Mouse (Mus musculus) limb, embryonic 12.5 days (tissue): ENCODE results near the gene Wars. TPM values are rescaled to one million over a fixed set of nuclear protein-coding genes. Genes with fewer than 3 reads are reported as not detected.

Experiments
- ATAC-seq: fragments of 200-750 bp; cut with Nextera tagmentation; 2 replicates; pipeline ENCODE4 v1.8.0; 2017; ENCODE audit warnings: low read depth, moderate TSS enrichment; ENCODE audit not compliant: insufficient number of reproducible peaks, insufficient read depth, low FRiP score, low TSS enrichment
- H3K27ac ChIP-seq: fragments of 300-500 bp; sonication (generic); 2 replicates; pipeline ENCODE4 v1.5.1; 2016; ENCODE audit warnings: mild to moderate bottlenecking, moderate library complexity
- H3K27me3 ChIP-seq: fragments of 300-500 bp; sonication (generic); 2 replicates; pipeline ENCODE4 v1.6.1; 2016; ENCODE audit warnings: mild to moderate bottlenecking, moderate library complexity
- H3K36me3 ChIP-seq: fragments of 300-500 bp; sonication (generic); 2 replicates; pipeline ENCODE4 v1.6.1; 2016; ENCODE audit warnings: mild to moderate bottlenecking, moderate library complexity
- H3K4me1 ChIP-seq: fragments of 300-500 bp; sonication (generic); replicated peaks from 2 replicates; pipeline ENCODE4 v1.6.1; 2016
- H3K4me2 ChIP-seq: fragments of 300-500 bp; sonication (generic); 2 replicates; pipeline ENCODE4 v1.6.1; 2016; ENCODE audit warnings: mild to moderate bottlenecking, moderate library complexity
- H3K4me3 ChIP-seq: fragments of 300-500 bp; sonication (generic); replicated peaks from 2 replicates; pipeline ENCODE4 v1.5.1; 2016; ENCODE audit warnings: mild to moderate bottlenecking
- H3K9ac ChIP-seq: fragments of 300-500 bp; sonication (generic); replicated peaks from 2 replicates; pipeline ENCODE4 v1.6.1; 2016; ENCODE audit warnings: mild to moderate bottlenecking, moderate library complexity
- H3K9me3 ChIP-seq: fragments of 300-500 bp; sonication (generic); 2 replicates; pipeline ENCODE4 v1.6.1; 2016; ENCODE audit warnings: mild to moderate bottlenecking, moderate library complexity
- WGBS: fragments of 180-500 bp; shearing (Covaris S2); methylation state at CpG from one replicate; pipeline ENCODE4 v1.1.7; 2016; 5-methylcytosine and 5-hydroxymethylcytosine counted together
- polyA plus RNA-seq: library from polyadenylated mRNA; unstranded; fragments of >200 nt; fragmentation: Nextera tagmentation; extraction: Ambion mirVana; gene quantifications from 2 replicates; pipeline ENCODE4 v1.2.1, GENCODE M21; 2016

The Wars gene
- polyA plus RNA-seq, 1 experiment from 2014 or later, result 97.0 TPM

DNA sequence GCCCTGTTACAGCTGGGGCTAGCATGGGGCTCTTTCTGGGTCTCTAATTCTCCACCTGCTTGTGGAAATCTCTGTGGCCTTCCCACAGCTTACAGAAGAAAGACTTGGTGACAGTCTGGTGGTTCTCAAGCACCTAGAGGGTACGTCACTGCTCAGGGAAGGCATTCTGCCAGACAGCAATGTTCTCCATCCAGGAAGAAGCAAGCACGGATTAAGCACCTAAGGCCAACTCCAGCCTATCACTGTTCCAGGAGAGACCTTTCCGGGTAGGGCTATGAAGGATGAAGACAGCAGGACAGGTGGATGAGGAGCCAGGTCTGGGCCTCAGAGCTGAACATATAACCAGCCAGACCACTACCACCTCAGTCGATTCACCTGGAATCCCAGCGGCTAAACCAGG is 59.2 kb downstream of the Wars start:
- Histone ChIP-seq H3K4me3 (peak overlapping the region; percentile 67), H3K27me3 (no peaks in the 10 kb centered on the region), H3K9me3 (no peaks in the 10 kb centered on the region), H3K9ac (peak overlapping the region; percentile 80), H3K4me1 (peaks cover 39% of the 10 kb centered on the region), H3K27ac (no peak overlapping the region), H3K4me2 (peak overlapping the region; percentile 95), H3K36me3 (peaks cover 16% of the 10 kb centered on the region)
- no peak for ATAC-seq
- WGBS, result 43% methylated on average over 5 of the region's 5 CpGs

DNA sequence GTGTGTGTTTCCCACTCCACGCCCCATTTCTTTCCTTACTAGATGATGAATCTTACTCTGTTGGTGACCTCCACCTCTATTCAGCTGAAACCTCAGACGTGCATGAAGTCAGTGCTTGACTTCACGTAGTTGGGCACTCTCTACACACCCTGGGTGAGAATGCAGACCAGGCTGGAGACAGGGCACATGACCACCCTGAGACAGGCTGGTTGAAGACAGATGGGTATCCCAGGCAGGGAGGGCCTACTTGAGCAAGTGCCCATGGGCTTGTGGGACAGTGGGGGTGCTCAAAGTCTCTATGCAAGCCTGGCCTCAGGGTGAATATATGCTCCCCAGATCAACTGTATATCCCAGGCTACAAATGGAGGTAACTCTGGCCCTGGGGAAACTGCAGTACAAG is 59.6 kb downstream of the Wars start:
- no peaks in the 10 kb centered on the region for H3K27me3 ChIP-seq
- H3K27ac ChIP-seq, result no peak overlapping the region
- H3K4me1 ChIP-seq, result peaks cover 39% of the 10 kb centered on the region
- peak overlapping the region; percentile 67; the same call in 1 of the 2 replicates for H3K4me3 ChIP-seq
- no peak for ATAC-seq
- H3K36me3 ChIP-seq, result peaks cover 12% of the 10 kb centered on the region
- WGBS, result 85% methylated on average over 3 of the region's 3 CpGs
- no peaks in the 10 kb centered on the region for H3K9me3 ChIP-seq
- no peak overlapping the region for H3K9ac ChIP-seq
- peak overlapping the region; percentile 95 for H3K4me2 ChIP-seq

GRCm38 (mm10) chr12:108833408-108833807 is 60.6 kb downstream of the Wars start:
- Histone ChIP-seq H3K9ac (no peak overlapping the region), H3K27ac (no peak overlapping the region), H3K4me3 (no peak overlapping the region), H3K4me2 (no peak overlapping the region), H3K27me3 (no peaks in the 10 kb centered on the region), H3K4me1 (peaks cover 38% of the 10 kb centered on the region), H3K36me3 (peaks cover 7% of the 10 kb centered on the region), H3K9me3 (no peaks in the 10 kb centered on the region)
- 85% methylated on average over 3 of the region's 3 CpGs for WGBS
- no peak for ATAC-seq

DNA sequence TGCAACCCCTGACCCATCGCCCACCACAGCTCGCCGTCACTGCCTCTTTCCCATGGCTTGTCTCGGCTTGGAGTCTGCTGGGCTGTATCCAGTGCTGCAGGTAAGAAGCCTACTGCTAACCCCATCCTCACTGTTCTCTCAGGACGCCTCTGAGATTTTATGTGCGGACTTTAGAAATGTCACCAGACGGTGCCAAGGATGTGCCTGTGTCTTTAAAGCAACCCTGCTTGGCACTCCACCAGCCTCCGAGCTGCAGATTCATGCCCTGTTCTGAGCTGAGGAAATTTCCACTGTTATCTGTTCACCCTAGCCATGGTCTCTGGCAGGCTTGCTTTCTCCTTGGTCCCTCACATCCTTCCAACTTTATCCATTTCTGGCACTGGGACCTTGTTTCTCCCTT is 61.1 kb downstream of the Wars start:
- ATAC-seq, result no peak
- H3K27me3 ChIP-seq, result no peaks in the 10 kb centered on the region
- 90% methylated on average over 8 of the region's 8 CpGs for WGBS
- no peak overlapping the region for H3K27ac ChIP-seq
- H3K4me2 ChIP-seq, result no peak overlapping the region
- no peaks in the 10 kb centered on the region for H3K9me3 ChIP-seq
- H3K9ac ChIP-seq, result no peak overlapping the region
- peaks cover 32% of the 10 kb centered on the region for H3K4me1 ChIP-seq
- H3K36me3 ChIP-seq, result peaks cover 7% of the 10 kb centered on the region
- no peak overlapping the region for H3K4me3 ChIP-seq

- peaks cover 15% of the 10 kb centered on the region for H3K36me3 ChIP-seq
- H3K9ac ChIP-seq, result no peak overlapping the region
- H3K4me2 ChIP-seq, result no peak overlapping the region
- H3K9me3 ChIP-seq, result no peaks in the 10 kb centered on the region
- peaks cover 25% of the 10 kb centered on the region for H3K4me1 ChIP-seq
- H3K27ac ChIP-seq, result no peak overlapping the region
- 62% methylated on average over 9 of the region's 9 CpGs for WGBS
- no peak for ATAC-seq
- no peaks in the 10 kb centered on the region for H3K27me3 ChIP-seq
- no peak overlapping the region for H3K4me3 ChIP-seq
These were observed 61.9 kb downstream of the Wars start for GRCm38 (mm10) chr12:108831966-108832643.

- H3K9ac ChIP-seq, result no peak overlapping the region
- no peak overlapping the region for H3K27ac ChIP-seq
- peaks cover 20% of the 10 kb centered on the region for H3K4me1 ChIP-seq
- no peak for ATAC-seq
- H3K9me3 ChIP-seq, result no peaks in the 10 kb centered on the region
- H3K27me3 ChIP-seq, result no peaks in the 10 kb centered on the region
- WGBS, result 87% methylated on average over 6 of the region's 6 CpGs
- no peak overlapping the region for H3K4me3 ChIP-seq
- H3K4me2 ChIP-seq, result no peak overlapping the region
- peaks cover 31% of the 10 kb centered on the region for H3K36me3 ChIP-seq
These were observed 63.6 kb downstream of the Wars start for GRCm38 (mm10) chr12:108830358-108830757.

DNA sequence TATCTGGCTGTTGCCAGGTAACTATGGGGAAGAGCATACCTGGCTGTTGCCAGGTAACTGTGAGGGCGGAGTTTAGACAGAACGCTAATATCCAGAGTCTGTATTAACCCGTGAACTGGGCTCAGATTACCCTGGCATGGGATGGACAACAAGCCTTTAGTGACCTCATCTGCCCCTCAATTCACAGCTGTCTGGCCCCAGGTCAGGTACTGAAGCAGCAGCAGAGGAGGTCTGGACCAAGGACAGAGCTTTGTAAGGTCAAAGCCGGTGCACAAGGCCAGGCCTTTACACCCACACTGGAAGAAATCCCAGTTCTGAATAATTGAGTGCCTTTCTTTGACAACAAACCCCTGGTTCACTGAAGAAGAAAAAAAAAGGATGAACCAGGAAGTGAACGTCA is 64.3 kb downstream of the Wars start:
- Histone ChIP-seq H3K4me3 (no peak overlapping the region), H3K9ac (no peak overlapping the region), H3K4me1 (peaks cover 14% of the 10 kb centered on the region), H3K4me2 (no peak overlapping the region), H3K27ac (no peak overlapping the region), H3K9me3 (no peaks in the 10 kb centered on the region), H3K36me3 (peaks cover 33% of the 10 kb centered on the region), H3K27me3 (no peaks in the 10 kb centered on the region)
- 77% methylated on average over 5 of the region's 5 CpGs for WGBS
- no peak for ATAC-seq

GRCm38 (mm10) chr12:108827641-108828040 is 66.3 kb downstream of the Wars start:
- Histone ChIP-seq H3K27ac (no peak overlapping the region), H3K9me3 (no peaks in the 10 kb centered on the region), H3K9ac (no peak overlapping the region), H3K4me2 (no peak overlapping the region), H3K4me3 (no peak overlapping the region), H3K4me1 (peaks cover 4% of the 10 kb centered on the region), H3K27me3 (no peaks in the 10 kb centered on the region), H3K36me3 (peaks cover 33% of the 10 kb centered on the region)
- no peak for ATAC-seq
- WGBS, result 97% methylated on average over 6 of the region's 6 CpGs

DNA sequence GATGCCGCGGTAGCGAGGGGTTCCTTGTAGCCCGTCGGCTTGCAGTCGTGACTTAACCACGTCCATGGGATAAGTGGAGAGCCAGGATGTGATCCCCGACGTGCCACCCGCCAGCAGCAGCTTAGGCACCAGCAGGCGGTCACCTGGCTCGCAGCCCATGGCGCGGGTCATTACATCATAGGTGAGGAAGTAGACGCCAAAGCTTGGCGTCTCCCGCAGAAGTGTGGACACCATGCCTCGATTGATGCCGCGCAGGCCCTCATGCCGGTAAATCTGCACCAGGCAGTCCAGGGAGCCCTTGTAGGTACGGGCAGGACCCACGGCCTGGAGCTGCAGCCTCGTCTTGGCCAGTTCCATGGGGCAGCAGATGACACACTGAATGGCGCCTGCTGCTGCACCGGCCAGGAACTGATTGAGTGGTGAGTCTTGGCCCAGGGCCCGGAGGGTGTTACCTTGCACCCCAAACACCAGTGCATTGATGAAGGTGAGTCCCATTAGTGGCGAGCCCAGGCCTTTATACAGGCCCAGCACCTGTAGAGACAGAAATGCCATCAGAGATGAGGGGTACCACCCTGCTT is 66.9 kb downstream of the Wars start:
- Histone ChIP-seq H3K27ac (no peak overlapping the region), H3K4me1 (peaks cover 3% of the 10 kb centered on the region), H3K27me3 (no peaks in the 10 kb centered on the region), H3K9ac (no peak overlapping the region; the same call in 1 of the 2 replicates), H3K9me3 (no peaks in the 10 kb centered on the region), H3K4me2 (no peak overlapping the region), H3K36me3 (peaks cover 33% of the 10 kb centered on the region), H3K4me3 (no peak overlapping the region)
- no peak for ATAC-seq
- WGBS, result 96% methylated on average over 28 of the region's 28 CpGs

DNA sequence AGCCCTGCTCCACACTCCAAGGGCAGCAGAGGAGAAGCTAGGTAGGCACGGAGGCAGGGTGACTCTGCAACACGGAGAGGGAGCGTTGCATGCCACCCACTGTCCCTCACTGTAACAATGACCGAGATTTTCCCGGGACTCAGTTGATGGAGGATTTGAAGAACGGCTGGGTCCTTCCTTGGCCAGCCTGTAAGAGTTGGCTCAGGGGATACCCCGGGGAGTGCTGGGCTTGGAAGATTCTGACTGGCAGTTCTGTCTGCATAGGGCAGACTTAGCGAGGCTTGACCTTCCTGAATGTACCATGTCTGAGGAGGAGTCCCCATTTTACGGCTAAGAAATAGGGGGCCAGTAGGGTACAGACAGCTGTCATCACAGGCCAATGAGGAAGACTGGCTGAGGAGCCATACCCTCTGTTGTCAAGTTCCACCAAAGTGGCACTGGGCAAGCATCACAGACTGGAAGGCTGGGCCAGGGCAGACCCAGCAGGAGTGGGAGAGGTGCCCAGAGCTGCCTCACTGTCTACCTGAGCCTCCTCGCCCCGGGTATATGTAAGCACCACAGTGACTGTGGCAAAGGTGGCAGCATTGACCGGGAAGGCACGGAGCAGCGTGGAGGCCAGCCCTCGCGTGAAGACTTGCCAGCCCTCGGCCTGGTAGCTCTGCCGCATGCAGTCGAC is 67.6 kb downstream of the Wars start:
- Histone ChIP-seq H3K4me3 (no peak overlapping the region), H3K27me3 (no peaks in the 10 kb centered on the region), H3K4me2 (no peak overlapping the region), H3K9ac (no peak overlapping the region), H3K36me3 (peaks cover 33% of the 10 kb centered on the region), H3K27ac (no peak overlapping the region), H3K4me1 (no peaks in the 10 kb centered on the region), H3K9me3 (no peaks in the 10 kb centered on the region)
- ATAC-seq, result no peak
- 94% methylated on average over 19 of the region's 19 CpGs for WGBS

GRCm38 (mm10) chr12:108825561-108826224 is 68.3 kb downstream of the Wars start:
- ATAC-seq, result no peak
- peaks cover 34% of the 10 kb centered on the region for H3K36me3 ChIP-seq

More at GRCm38 (mm10) chr12:108825561-108826224, 68.3 kb downstream of the Wars start:
- no peak overlapping the region for H3K4me3 ChIP-seq
- no peak overlapping the region for H3K9ac ChIP-seq
- WGBS, result 91% methylated on average over 13 of the region's 13 CpGs
- no peak overlapping the region for H3K27ac ChIP-seq
- H3K4me1 ChIP-seq, result no peaks in the 10 kb centered on the region
- no peak overlapping the region for H3K4me2 ChIP-seq
- H3K9me3 ChIP-seq, result no peaks in the 10 kb centered on the region
- no peaks in the 10 kb centered on the region for H3K27me3 ChIP-seq
